Mouse (Mus musculus) stomach, embryonic 16.5 days (tissue): ENCODE measurements around the gene Gm5134. TPM values are rescaled to one million over a fixed set of nuclear protein-coding genes. Genes with fewer than 3 reads are reported as not detected.

Experiments used
- ATAC-seq: fragments of 200-750 bp; cut with Nextera tagmentation; 2 replicates; pipeline ENCODE4 v1.8.0; 2017; ENCODE audit warnings: moderate number of reproducible peaks, moderate TSS enrichment; ENCODE audit not compliant: insufficient read depth, low FRiP score
- H3K27ac ChIP-seq: fragments of 300-500 bp; sonication (generic); 2 replicates; pipeline ENCODE4 v1.5.1; 2014; ENCODE audit warnings: low read length
- H3K27me3 ChIP-seq: fragments of 300-500 bp; sonication (generic); 2 replicates; pipeline ENCODE4 v1.6.1; 2014; ENCODE audit warnings: low read length, control low read depth, mixed read lengths; ENCODE audit not compliant: control insufficient read depth, insufficient read depth
- H3K36me3 ChIP-seq: fragments of 300-500 bp; sonication (generic); 2 replicates; pipeline ENCODE4 v1.6.1; 2014; ENCODE audit warnings: low read length; ENCODE audit not compliant: control insufficient read depth, insufficient read depth
- H3K4me1 ChIP-seq: fragments of 300-500 bp; sonication (generic); 2 replicates; pipeline ENCODE4 v1.6.1; 2014; ENCODE audit warnings: low read length, control low read depth, mixed read lengths; ENCODE audit not compliant: control insufficient read depth, insufficient read depth
- H3K4me2 ChIP-seq: fragments of 300-500 bp; sonication (generic); 2 replicates; pipeline ENCODE4 v1.6.1; 2014; ENCODE audit warnings: low read depth, low read length, mixed read lengths
- H3K4me3 ChIP-seq: fragments of 300-500 bp; sonication (generic); replicated peaks from 2 replicates; pipeline ENCODE4 v1.5.1; 2014; ENCODE audit warnings: mild to moderate bottlenecking, low read length
- H3K9ac ChIP-seq: fragments of 300-500 bp; sonication (generic); 2 replicates; pipeline ENCODE4 v1.6.1; 2014; ENCODE audit warnings: low read length
- H3K9me3 ChIP-seq: fragments of 300-500 bp; sonication (generic); replicated peaks from 2 replicates; pipeline ENCODE4 v1.6.1; 2016; ENCODE audit warnings: low read length, control low read depth; ENCODE audit not compliant: control insufficient read depth
- WGBS: fragments of 180-500 bp; shearing (Covaris S2); extraction: QIAGEN DNeasy Blood & Tissue Kit; methylation state at CpG from one replicate; pipeline ENCODE4 v1.1.7; 2014; 5-methylcytosine and 5-hydroxymethylcytosine counted together
- polyA plus RNA-seq: library from polyadenylated mRNA; unstranded; fragments of >200 nt; fragmentation: Nextera tagmentation; extraction: Ambion mirVana; gene quantifications from 2 replicates; pipeline ENCODE4 v1.2.1, GENCODE M21; 2015

Gene Gm5134
- polyA plus RNA-seq, 1 experiment from 2014 or later: not detected

DNA sequence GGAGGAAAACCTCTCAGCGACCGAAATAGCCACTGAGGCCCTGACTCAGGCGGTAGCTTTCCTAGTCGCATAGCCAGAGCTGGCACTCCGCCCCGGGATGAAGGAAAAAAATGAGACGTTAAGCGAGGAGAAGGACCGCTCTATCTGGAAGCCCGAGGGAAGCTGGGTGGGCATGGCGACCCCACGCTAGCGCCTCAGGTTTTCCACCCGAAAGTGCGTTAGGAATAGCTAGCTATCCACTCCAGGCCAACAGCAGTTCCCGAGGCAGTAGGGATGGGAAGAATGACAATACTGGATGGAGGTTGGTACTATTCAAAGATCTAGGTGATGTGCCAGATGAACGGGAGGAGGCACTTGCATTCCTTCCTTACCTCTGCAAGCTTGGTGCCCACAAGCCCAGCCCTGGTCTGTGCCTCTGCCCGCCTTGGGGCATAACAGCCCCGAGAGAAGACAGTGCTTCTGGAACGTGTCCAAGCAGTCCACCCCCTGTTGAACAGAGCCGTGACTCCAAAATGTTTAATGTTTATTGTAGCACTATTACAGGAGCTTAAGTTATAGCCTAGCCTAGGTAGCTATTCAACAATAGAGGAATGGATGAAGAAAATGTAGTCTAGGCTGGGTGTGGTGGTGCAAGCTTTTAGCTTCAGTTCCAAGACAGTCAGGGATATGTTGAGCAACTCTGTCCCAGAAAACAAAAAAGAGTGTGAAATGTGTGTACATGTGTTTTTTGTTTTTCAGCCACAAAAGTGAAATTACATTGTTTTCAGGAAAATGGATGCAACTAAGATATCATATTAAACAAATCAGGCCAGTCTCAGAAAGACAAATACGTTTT is 32.4 kb upstream of the Gm5134 start:
- 4% methylated on average over 22 of the region's 22 CpGs for WGBS
- 0 out of 2 replicates have a peak, but pooled peaks have one; percentile 27 for ATAC-seq
- 0 out of 2 replicates have a peak, but pooled peaks cover 4% of the 10 kb centered on the region for H3K36me3 ChIP-seq
- peaks cover 20% of the 10 kb centered on the region for H3K4me1 ChIP-seq
- peak overlapping the region; percentile 96 for H3K4me3 ChIP-seq
- no peaks in the 10 kb centered on the region for H3K9me3 ChIP-seq
- peak overlapping the region; percentile 97 for H3K9ac ChIP-seq
- peak overlapping the region; percentile 93 for H3K27ac ChIP-seq
- H3K27me3 ChIP-seq: no peaks in the 10 kb centered on the region
- peak overlapping the region; percentile 94 for H3K4me2 ChIP-seq

DNA sequence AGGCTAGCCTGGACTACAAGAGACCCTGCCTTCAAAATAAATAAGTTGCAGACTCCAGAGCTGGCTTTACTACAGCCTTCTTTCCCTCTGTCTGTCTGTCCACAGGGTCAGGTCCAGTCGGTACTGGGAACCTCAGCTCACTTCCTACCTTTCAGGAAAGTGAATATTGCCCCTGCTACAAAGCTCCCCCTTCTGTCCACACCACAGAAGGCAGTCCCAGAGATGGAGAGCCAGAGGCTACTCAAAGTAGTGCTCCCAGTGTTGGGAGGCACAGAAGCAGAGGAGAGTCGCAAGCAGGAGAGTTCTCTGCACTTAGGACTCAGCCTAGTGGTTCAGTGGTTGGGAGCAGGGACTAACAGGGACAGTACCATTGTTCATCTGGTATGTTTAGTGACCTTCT is 30.0 kb upstream of the Gm5134 start:
- no peak overlapping the region for H3K9ac ChIP-seq
- no peak overlapping the region for H3K4me2 ChIP-seq
- no peak for ATAC-seq
- WGBS: 69% methylated on average over 2 of the region's 2 CpGs
- H3K9me3 ChIP-seq: no peaks in the 10 kb centered on the region
- H3K36me3 ChIP-seq: 0 out of 2 replicates have a peak, but pooled peaks cover 4% of the 10 kb centered on the region
- H3K4me1 ChIP-seq: peaks cover 20% of the 10 kb centered on the region
- H3K27me3 ChIP-seq: no peaks in the 10 kb centered on the region
- H3K27ac ChIP-seq: no peak overlapping the region
- H3K4me3 ChIP-seq: no peak overlapping the region

DNA sequence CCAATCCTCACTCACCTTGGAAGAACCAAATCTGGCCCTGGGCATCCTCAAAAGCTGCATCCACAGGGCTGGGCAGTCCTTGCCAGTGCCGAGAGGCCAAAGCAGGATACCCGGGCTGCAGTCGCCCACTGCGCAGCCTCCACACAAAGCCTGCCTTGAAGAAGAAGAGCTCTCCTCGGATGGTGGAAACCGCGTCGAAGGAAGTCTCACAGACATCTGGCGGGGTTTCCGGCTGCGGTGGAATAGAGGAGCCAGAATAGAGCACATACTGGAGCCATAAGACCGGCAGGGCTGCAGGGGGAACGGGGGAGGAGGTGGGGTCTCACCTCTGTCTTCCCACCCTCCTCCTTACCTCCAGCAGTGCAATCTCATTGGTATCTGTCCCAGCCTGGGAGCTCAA is 27.9 kb upstream of the Gm5134 start:
- Histone ChIP-seq H3K36me3 (0 out of 2 replicates have a peak, but pooled peaks cover 4% of the 10 kb centered on the region), H3K4me3 (no peak overlapping the region), H3K9ac (peak overlapping the region; percentile 40; the same call in 1 of the 2 replicates), H3K9me3 (no peaks in the 10 kb centered on the region), H3K4me2 (no peak overlapping the region), H3K27ac (no peak overlapping the region), H3K27me3 (no peaks in the 10 kb centered on the region; the same call in 1 of the 2 replicates), H3K4me1 (peaks cover 24% of the 10 kb centered on the region)
- 77% methylated on average over 13 of the region's 13 CpGs for WGBS
- ATAC-seq: no peak

DNA sequence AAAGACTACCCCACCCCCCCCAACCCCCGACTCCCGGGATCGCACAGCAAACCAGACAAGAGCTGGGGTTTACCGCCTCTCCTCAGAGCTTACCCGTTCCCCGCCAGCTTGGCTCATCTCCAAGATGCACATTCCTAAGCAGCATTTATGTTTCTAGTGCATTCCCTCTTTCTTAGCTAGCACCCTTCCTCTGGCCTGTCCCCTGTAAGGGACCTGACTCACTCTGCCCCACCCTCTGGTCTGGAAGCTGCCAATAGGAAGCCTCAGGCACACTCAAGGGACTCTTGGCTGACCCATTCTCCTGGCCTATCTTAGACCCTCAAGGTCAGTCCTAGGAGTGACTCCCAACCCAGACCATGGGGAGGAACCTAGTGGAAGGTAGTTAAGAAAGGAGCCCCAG is 24.0 kb upstream of the Gm5134 start:
- H3K4me1 ChIP-seq: peaks cover 28% of the 10 kb centered on the region
- ATAC-seq: peak; percentile 14
- WGBS: 12% methylated on average over 6 of the region's 6 CpGs
- peak overlapping the region; percentile 41; the same call in 1 of the 2 replicates for H3K9ac ChIP-seq
- H3K4me3 ChIP-seq: no peak overlapping the region
- 0 out of 2 replicates have a peak, but pooled peaks cover 3% of the 10 kb centered on the region for H3K36me3 ChIP-seq
- no peaks in the 10 kb centered on the region for H3K9me3 ChIP-seq
- H3K27ac ChIP-seq: no peak overlapping the region
- no peaks in the 10 kb centered on the region; the same call in 1 of the 2 replicates for H3K27me3 ChIP-seq
- H3K4me2 ChIP-seq: peak overlapping the region; percentile 99

DNA sequence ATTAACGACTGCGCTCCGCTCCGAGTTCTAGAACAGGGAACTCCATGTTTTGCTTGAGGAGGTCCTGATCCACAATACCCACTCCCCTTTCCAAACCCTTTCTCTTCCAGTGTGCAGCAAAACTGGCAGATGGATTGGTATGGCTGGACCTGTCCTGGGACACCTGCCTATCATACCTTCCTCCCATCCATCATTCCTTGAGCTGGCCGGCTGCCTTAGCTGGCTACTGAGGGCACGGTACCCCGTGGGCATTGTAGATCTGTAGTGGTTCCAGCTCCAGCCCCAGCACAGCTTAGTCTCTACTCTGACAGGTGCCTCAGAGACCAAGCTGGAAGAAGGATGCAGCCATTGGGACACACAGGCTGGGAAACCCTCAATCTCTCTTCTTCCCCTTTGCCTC is 23.0 kb upstream of the Gm5134 start:
- Histone ChIP-seq H3K4me2 (peak overlapping the region; percentile 99), H3K27me3 (peaks cover 2% of the 10 kb centered on the region; the same call in 1 of the 2 replicates), H3K27ac (no peak overlapping the region), H3K9ac (peak overlapping the region; percentile 90), H3K9me3 (no peaks in the 10 kb centered on the region), H3K4me1 (peaks cover 28% of the 10 kb centered on the region), H3K36me3 (no peaks in the 10 kb centered on the region), H3K4me3 (peak overlapping the region; percentile 68)
- no peak for ATAC-seq
- 19% methylated on average over 7 of the region's 7 CpGs for WGBS

DNA sequence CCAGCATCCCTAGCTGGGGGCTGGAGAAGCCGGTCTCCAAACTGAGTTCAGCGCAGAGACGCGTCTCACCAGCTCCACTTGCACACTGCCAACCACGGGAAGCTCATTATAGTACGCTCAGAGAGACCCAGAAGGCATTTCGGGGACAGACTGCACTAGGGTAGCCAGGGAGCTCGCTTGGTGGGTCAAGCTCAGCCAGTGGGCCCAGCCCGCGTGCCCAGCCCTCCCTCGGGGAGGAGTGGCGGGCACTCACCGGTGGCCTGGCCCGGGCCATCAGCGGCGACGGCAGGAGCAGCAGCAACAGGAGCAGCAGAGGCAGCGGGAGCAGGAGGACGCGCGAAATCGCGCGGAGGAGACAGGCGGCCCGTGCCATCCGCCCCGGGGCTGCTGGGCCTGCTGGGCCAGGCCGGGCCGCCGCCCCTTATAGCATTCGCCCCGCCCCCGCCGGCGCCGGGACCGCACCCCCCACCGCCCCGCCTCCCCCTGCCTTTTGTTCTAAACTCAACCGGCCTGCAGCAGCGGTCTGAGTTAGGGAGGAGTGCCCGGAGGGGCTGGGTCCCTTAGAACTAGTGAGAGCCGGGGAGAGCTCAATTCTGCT is 22.1 kb upstream of the Gm5134 start:
- peak; percentile 80 for ATAC-seq
- WGBS: under 1% methylated on average over 42 of the region's 44 CpGs
- peaks cover 28% of the 10 kb centered on the region for H3K4me1 ChIP-seq
- H3K36me3 ChIP-seq: no peaks in the 10 kb centered on the region
- peak overlapping the region; percentile 90 for H3K9ac ChIP-seq
- no peaks in the 10 kb centered on the region for H3K9me3 ChIP-seq
- peaks cover 2% of the 10 kb centered on the region; the same call in 1 of the 2 replicates for H3K27me3 ChIP-seq
- H3K4me2 ChIP-seq: peak overlapping the region; percentile 99
- no peak overlapping the region for H3K27ac ChIP-seq
- peak overlapping the region; percentile 68 for H3K4me3 ChIP-seq

DNA sequence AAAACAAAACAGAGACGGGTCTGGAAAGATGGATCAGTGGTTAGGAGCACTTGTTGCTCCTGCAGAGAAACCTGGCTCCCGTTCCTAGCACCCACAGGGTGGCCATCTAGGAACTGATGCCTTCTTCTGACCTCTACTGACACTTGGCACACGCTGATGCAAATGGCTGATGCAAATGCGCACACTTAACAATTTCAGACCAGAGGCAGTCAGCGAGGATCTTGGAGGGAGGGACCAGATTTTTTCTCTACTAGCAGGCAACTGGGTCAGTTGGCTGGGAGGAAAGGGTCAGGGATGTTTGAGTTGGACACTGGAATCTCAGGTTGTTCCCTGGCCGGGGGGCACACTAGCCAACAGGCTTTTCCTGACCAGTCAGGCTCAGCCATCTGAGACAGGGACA is 21.4 kb upstream of the Gm5134 start, which contains the start of gene Chchd10:
TSS of gene Chchd10 (plus strand) at position 240 of the 400 bp plus-strand sequence.
- H3K9ac ChIP-seq: peak within 1 kb of the TSS; percentile 90
- peak within 1 kb of the TSS; percentile 68 for H3K4me3 ChIP-seq
- H3K4me1 ChIP-seq: peaks cover 28% of the 10 kb centered on the region
- H3K4me2 ChIP-seq: peak within 1 kb of the TSS; percentile 99
- 32% methylated on average over 6 of the region's 6 CpGs for WGBS
- no peak for ATAC-seq
- H3K36me3 ChIP-seq: no peaks in the 10 kb centered on the region
- H3K9me3 ChIP-seq: no peaks in the 10 kb centered on the region
- peaks cover 2% of the 10 kb centered on the region; the same call in 1 of the 2 replicates for H3K27me3 ChIP-seq
- no peak within 1 kb of the TSS for H3K27ac ChIP-seq

DNA sequence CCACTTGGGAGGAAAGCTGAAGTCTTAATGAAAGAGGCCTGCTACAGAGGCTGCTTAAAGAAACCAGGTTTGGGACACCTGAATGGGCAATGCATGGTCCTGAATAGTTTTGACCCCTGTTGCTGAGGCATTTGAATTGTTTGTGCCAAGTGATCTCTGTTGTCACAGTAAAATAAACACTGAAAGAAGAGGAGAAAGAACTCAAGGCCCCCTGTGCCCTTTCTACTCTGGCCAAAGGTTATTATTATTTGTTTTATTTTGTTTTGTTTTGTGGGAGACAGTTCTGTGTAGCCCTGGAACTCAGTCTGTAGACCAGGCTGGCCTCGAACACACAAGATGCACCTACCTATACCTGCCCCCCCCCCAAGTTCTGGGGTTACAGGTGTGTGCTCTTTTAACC is 19.3 kb upstream of the Gm5134 start:
- Histone ChIP-seq H3K27me3 (peaks cover 2% of the 10 kb centered on the region; the same call in 1 of the 2 replicates), H3K4me2 (peak overlapping the region; percentile 71; the same call in 1 of the 2 replicates), H3K4me3 (no peak overlapping the region; the same call in 1 of the 2 replicates), H3K4me1 (peaks cover 28% of the 10 kb centered on the region), H3K27ac (no peak overlapping the region), H3K9me3 (no peaks in the 10 kb centered on the region), H3K36me3 (no peaks in the 10 kb centered on the region), H3K9ac (no peak overlapping the region; the same call in 1 of the 2 replicates)
- 42% methylated on average over 1 of the region's 1 CpGs for WGBS
- ATAC-seq: no peak
